Mouse (Mus musculus) activated CD4-positive, CD25-positive, alpha-beta regulatory T cell, adult 4 months (primary cell): ENCODE measurements around the gene Meox1. TPM values are rescaled to one million over a fixed set of nuclear protein-coding genes. Genes with fewer than 3 reads are reported as not detected.

Experiments
- ATAC-seq: one replicate; pipeline ENCODE4 v1.8.0; 2017
- polyA plus RNA-seq, 2 experiments: library from polyadenylated mRNA; unstranded; fragments of 100-300 nt; shearing (Covaris generic); gene quantifications; one replicate each; pipeline ENCODE4 v1.2.1; 2017

Gene Meox1
- polyA plus RNA-seq = not detected

DNA sequence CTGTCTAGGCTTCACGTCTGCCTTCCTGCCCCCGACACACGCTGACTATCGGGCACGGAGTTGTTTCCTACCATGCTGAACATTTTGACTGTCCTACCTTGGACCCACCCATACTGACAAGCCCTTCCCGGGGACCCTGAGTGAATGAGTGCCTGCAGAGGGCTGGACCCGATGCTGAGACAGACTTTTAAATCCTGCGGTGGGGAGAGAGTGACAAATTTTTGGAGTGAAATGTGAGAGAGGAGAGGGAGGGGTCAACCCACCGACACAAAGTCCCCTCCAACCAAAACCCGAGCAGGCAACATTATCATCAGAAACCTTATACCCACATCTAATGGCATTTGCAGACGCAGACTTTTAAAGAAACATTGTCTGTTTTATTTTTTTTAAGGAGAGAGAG, at the start of gene Meox1:
TSS of gene Meox1 (minus strand) at position 171 of the 400 bp plus-strand sequence.
- ATAC-seq = no peak

GRCm38 (mm10) chr11:101943055-101943454, 48.9 kb upstream of the Meox1 start:
- no peak for ATAC-seq

- no peak for ATAC-seq
Observed at GRCm38 (mm10) chr11:101937108-101937507, 42.9 kb upstream of the Meox1 start.

- ATAC-seq = no peak
Observed at GRCm38 (mm10) chr11:101936421-101936820, 42.2 kb upstream of the Meox1 start.

DNA sequence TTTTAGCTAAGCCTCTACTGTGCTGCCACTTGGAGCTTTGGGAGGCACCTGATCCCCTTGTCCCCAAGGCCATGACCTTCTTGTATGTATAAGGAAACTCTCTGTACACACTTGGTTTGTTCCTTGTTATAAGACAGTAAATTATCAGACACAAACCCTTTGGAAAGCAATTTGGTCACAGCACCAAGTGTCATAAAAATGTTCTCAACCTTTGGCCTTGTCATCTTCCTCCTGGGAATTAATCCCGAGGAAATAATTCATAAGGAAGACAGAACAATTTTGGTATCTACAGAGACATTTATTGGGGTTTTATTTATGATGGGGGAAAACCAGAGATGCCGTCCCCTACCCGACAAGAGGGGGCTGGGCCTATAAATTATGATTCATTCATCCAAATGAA, 41.6 kb upstream of the Meox1 start:
- ATAC-seq = no peak

DNA sequence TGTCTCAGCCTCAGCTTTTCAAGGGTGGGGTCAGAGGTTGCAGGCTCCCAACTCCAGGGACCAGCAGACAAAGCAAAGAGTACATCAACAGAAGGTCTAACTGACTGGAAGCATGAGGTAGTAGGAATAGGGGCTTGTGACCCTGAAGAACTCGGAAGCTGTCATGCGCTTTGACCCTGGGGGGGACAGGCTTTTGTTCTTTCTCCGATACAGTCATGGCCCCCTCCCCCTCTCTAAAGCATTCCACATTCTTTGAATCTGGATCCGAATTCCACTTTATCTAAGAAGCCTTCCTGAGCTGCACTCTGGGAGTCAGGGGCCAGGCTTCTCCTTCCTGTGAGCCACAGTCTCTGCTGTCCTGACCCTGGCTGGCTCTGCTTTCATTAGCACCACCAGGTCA, 37.8 kb upstream of the Meox1 start:
- ATAC-seq = no peak

GRCm38 (mm10) chr11:101928030-101928762, 34.0 kb upstream of the Meox1 start:
- ATAC-seq = no peak

GRCm38 (mm10) chr11:101926951-101927589, 32.9 kb upstream of the Meox1 start:
- ATAC-seq = no peak

GRCm38 (mm10) chr11:101925636-101926035, 31.5 kb upstream of the Meox1 start:
- no peak for ATAC-seq

DNA sequence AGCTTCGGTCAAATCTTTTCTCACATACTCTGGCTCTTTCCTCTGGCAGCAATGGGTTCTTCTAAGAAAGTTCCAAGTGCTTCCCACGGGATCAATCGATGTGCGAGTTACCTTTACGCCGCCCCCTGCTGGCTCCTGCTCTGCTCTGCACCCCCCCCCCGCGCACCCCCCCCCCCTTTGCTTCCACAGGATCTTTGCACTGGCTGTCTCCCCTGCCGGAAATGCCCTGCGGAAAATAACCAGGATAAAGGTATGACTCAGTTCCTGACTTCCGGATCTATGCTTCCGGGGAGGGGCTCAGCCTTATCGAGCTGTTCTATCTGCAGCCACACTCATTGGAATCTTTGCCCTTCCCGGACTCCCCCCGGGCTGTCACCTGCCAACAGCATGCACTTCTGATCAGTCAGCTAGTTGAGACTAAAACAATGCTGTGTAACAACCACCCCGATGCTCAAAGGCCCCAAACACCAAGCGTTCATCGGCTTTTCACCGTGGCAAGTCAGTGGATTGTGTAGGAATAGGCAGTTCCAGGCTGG, 30.3 kb upstream of the Meox1 start:
- ATAC-seq = no peak

- no peak for ATAC-seq
Observed at GRCm38 (mm10) chr11:101923988-101924387, 29.8 kb upstream of the Meox1 start.

DNA sequence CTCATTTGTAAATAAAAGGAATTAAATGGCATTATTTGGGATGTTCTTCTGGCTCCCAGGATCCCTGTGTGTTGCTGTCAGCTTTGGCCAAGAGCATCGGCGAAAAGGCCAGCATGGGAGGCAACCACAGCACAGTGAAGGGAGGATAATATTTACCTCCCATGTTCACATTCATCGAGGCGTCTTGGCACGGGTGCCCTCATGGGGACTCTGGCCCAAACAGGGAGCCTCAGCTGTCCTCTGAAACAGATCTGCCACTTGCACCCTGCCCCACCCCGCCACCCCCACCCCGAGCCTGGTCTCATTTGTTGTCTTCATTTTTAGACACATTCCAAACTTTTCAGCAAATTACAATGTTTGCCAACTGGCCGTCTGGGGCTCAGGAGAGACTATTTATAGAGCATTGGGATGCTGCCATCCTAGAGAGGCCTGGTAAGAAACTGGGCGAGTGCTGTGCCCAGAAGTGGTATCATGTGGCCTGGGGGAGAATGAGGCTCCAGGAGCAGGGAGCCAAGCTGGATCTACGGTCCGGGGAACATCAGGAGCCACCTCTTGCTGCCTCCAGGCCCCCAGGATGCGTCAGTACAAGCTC, 27.3 kb upstream of the Meox1 start:
- no peak for ATAC-seq

- ATAC-seq = no peak
Observed at GRCm38 (mm10) chr11:101919660-101920059, 25.5 kb upstream of the Meox1 start.

DNA sequence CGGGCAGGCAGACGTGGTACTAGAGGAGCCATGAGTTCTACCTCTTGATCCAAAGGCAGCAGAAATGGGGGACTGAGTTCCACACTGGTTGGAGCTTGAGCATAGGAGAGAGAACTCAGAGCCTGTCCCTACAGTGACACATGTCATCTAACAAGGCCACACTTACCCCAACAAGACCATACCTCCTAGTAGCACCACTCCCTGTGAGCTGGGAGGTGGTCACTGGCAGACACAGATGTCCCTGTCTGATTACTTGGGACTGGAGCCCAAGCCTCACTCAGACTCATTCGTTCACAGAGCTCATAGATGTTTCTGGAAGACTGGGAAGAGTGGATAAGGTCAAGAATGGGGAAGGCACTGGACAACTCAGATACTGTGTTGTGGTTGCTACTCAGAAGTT, 24.4 kb upstream of the Meox1 start:
- ATAC-seq = no peak

- no peak for ATAC-seq
Observed at GRCm38 (mm10) chr11:101916772-101917171, 22.6 kb upstream of the Meox1 start.

GRCm38 (mm10) chr11:101913591-101913990, 19.4 kb upstream of the Meox1 start:
- ATAC-seq = no peak

GRCm38 (mm10) chr11:101911855-101912579, 17.8 kb upstream of the Meox1 start:
- ATAC-seq = no peak

- ATAC-seq = no peak
Observed at GRCm38 (mm10) chr11:101910230-101910946, 16.2 kb upstream of the Meox1 start.

DNA sequence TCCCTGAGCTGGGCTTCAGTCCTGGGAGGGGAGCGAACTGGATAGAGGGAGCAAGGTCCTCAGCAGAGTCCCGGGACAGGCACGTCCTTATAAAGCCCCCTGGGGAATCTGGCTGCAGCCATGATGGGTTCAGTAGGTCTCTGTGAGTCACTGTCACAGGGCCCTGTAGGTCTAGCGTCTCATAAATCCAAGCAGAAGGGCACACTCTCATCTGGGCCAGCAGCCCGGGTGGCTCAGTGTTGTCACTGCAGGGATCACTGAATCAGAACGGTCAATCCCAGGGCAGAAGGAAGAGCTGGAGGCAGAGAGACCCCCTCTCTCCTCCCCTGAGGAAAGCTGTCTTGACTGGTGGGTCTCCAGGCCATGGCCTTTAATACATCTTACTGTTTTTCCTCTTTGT, 14.6 kb upstream of the Meox1 start:
- ATAC-seq = no peak

DNA sequence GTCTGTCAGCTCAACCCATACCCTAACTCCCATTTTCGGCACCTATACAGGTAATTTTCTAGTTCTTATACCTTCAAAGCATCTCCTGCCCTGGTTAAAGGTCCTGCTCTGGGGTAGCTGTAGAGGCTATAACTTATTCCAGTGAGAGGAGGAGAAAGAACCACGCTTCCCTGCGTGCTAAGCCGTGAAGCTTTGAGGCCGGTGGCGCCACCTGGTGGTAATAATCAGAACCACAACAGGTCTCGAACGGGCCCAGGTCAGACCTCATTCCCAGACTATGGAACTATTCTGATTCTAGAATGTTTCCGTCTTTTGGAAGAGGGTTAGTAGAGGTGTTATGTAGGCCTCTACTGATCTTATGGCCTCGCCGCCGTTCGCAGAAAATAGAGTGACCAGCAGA, 10.9 kb upstream of the Meox1 start:
- ATAC-seq = no peak

DNA sequence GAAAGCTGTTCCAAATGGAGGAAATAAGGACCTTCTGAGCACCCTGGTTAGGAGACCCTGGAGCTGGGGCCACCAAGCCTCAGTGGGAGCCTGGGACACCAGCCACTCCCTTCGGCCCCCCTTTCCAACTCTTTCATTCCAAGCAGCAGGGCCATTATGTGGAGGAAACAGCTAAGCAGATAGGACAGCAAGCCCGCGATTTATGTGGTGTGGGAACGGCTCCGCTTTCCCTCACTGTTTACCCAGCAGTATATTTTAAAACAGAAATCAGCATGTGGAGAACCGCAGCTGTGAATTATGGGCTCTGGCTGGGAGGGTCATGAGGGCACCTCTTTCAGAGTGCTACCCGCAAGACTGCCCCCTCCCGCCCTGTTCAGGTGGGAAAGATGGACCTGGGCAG, 7.1 kb upstream of the Meox1 start:
- ATAC-seq = no peak

GRCm38 (mm10) chr11:101898328-101898727, 4.2 kb upstream of the Meox1 start:
- ATAC-seq = no peak
